Mouse (Mus musculus): Measurements from ENCODE around the gene Gm49387.

DNA sequence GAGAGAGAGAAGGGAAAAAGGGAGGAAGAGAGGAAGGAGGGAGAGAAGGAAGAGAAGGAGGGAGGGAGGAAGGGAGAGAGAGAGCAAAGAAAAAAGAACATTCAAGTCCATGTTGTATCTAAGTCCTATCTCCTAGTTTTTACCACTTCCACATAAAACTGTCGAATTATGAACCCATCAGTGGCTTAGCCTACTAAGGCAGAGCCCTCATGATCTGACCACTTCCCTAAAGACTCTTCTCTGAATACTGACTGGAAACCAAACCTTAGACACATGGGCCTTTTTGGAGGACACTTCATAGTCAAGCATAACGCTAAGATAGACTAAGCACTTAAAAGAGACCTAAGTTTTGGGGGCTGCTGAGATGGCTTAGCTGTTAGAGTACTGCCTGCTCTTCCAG is 47.6 kb downstream of the Gm49387 start:
- no peak for TF ChIP-seq POLR2A (IDR thresholded peaks at IDR 0.05; ENCODE audit: borderline replicate concordance, low read depth, low read length)
- TF ChIP-seq CTCF (IDR thresholded peaks at IDR 0.05; ENCODE audit: low read depth, low read length), result no peak
